Mouse (Mus musculus): ENCODE results near the gene I0C0044D17Rik.
A peak's percentile ranks its signal among the peaks of the same experiment; 100 is the strongest.
"Not testable (repeated sequence)": the region's sequence is repeated elsewhere in the genome, so short reads cannot be mapped to it uniquely, and the experiment has no call there.

The I0C0044D17Rik gene

DNA sequence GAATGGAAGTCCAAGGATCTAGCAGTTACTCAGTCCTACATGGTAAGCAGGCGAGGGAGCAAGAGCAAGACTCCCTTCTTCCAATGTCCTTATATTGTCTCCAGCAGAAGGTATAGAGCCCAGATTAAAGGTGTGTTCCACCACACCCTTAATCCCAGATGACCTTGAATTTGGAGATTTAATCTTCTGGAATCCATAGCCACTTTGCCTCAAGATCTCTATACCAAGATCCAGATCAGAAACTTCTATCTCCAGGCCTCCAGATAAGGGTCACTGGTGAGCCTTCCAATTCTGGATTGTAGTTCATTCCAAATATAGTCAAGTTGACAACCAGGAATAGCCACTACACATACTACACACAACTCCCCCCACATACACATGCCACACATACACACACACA, at the start of gene I0C0044D17Rik:
Gene I0C0044D17Rik (minus strand): TSS at position 101 of the 400 bp plus-strand sequence.
- not testable (repeated sequence) for DNase-seq (ENCODE audit: low spot score in 2 of 2)

DNA sequence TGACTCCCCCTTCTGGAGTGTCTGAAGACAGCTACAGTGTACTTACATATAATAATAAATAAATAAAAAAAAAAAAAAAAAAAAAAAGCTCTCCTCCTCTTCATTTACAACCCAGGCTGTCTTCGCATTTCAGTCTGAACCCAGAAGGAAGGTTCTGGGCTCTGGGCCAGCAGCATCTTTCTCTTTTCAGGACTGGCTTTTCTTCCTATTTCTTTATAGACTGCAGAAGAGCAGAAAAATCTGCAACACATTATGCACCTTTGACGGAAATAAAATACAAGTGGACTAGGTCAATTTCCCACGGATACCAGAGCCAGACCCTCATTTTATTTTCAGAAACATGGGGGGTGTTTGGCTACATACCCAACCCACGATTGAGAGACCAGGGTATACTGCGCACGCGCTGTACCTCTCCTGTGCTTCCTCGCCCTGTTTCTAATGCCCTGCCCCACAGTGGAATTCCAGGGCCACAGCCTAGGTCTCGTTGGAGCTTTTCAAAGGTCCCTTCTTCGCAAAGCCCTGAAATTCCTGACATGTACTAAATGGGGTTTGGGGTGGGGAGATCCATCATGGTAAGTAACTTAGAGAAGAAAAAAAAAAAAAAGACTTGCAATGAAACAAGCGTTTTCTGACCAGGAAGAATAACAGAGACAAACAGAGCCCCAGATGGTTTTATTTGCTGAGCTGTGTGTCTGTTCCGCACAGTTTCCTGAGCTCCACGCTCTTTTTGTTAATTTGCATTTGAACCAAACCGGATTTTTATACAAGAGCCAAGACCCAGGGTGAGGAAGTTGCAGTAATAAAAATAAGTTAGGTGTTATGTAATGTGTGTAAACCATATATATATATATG, 42.0 kb upstream of the I0C0044D17Rik start:
- peak; percentile 75 to 78 for DNase-seq (ENCODE audit: low spot score in 2 of 2)

DNA sequence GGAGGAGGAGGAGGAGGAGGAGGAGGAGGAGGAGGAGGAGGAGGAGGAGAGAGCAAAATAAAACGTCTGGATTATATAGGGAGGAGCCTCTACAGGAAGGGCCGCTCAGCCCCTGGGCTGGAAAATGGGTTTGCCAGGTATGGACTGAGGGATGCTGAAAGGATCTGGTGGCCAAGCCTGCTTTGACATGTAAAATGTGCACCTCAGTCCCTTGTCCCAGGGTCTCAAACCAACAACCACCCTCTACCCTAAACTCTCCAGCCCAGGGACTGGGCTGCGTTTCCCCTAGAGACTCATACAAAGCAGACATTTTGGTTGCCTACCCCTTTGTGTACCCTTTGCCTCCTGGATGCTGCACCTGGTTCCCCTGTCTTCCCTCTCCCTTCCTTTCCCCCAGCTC, 40.9 kb upstream of the I0C0044D17Rik start:
- DNase-seq (ENCODE audit: low spot score in 2 of 2), result no peak

DNA sequence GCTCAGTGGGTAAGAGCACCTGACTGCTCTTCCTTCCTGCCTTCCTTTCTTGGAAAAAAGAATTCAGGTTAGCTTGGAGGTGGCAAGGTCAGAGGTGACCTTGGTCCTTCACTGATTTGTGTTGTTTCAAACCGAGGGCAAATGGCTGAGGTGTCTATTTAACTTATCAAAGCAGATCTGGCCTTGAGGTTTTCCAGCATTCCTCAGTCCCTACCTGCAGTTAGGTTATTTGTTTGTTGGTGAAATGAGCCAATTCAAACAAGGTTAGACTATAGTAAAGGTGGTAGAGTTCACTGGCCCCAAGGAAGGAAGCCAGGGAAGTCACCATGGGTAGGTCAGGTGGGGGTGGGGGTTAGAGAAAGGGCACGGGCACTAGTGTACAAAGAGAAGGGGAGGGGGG, 40.5 kb upstream of the I0C0044D17Rik start:
- DNase-seq (ENCODE audit: low spot score in 2 of 2), result no peak

DNA sequence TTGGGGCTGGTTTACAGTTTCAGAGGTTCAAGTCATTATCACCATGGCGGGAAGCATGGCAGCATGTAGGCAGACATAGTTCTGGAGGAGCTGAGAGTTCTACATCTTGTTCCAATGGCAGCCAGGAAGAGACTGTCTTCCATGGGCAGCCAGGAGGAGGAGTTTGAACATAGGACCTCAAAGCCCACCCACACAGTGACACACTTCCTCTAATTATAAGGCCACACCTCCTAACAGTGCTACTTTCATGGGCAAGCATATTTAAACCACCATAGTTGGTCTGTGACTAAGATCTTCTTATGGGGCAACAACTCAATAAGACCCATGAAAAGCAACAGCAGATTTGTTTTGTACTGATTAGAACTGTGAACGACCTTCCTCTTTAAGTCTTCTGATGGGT, 39.8 kb upstream of the I0C0044D17Rik start:
- no peak for DNase-seq (ENCODE audit: low spot score in 2 of 2)

DNA sequence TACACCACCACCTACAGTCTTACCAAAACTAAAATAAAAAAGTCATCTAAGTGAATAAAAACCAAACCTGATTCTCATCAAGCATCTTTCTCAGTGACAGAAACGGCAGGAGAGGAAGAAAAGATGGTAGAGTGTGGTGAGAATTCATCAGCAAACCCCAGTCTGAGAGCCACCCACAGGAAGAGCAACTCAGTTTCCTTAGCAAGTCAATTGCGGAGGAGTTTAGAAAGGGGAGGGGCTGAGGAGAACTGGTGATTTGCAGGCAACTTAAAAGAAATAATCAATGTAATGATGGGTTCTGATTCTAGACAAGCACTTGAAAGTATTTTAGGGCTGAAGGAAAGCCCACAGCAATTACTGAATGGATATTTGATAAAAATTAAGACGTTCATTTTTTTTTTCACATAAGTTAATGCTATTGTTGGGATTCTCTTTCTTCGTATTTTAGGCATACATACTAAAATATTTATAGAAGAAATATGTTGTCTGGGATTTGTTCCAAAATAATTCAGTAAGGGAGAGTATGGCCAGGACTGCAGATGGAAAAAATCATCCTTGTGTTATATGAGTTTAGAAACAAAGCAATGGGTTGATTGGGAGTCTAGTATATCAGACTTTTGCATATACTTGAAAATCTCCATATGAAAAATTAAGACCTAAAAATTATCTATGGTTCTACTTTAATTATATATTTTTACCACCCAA, 34.7 kb upstream of the I0C0044D17Rik start:
- DNase-seq (ENCODE audit: low spot score in 2 of 2), result no peak

DNA sequence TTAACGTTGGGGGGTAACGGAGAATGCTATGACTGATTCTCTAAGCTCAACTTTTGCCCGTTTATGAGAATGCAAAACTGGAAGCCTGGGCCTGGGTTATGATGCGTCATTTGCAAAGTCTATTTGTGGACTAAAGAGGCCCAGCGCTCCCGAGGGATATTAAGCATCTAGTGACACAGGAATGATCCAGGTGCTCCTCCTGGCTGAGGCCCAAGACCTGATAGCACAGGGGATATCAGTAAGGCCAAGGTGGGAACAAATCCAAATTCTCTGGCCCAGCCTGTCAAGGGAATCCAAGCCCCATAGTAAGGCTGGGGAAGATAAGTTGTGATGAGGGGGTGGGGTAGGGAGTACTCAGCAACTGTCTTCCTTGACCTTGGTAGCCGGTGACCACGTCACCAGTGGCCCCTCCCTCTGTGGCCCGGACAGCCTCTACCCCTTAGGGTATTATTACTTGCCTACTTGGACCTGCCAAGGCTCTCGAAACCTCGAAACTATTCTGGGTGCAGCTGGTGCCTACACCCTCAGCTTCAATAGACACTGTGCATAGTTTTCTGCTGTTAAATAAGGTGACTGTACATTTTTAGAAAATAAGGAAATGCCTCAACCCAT, 33.5 kb upstream of the I0C0044D17Rik start:
- DNase-seq (ENCODE audit: low spot score in 2 of 2), result no peak

DNA sequence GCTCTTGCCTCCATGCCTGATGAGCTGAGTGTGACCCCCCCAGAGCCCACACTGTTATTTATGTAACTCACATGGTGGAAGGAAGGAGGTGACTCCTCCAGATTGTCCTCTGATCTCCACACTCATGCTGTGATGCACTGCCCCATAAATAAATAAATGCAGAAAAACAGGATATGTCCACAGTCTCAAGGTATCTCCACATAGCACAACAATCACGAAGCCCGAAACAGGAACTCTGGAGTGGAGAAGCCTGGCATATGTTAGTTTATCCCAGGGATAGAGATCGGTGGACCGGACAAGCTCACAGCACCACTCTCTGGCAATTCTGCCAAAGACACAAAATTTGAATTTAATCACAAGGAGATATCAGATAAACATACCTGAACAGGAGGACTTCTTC, 30.3 kb upstream of the I0C0044D17Rik start:
- no peak for DNase-seq (ENCODE audit: low spot score in 2 of 2)

DNA sequence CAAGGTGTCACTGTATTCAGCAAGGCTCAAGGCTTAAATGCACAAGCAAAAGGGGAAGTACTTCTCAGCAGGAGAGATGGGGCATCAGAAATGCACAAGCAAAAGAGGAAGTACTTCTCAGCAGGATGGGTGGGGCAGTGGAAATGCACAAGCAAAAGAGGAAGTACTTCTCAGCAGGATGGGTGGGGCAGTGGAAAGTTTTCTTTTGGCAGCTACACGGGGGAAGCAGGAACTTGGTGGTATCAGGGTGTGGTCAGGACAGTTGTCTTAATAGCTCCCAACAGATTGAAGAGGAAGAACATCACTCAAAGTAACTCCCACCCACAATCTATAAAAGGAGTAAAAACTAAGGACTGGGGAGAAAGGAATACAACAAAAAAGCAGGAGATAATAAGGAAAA, 26.8 kb upstream of the I0C0044D17Rik start:
- DNase-seq (ENCODE audit: low spot score in 2 of 2), result not testable (repeated sequence)

DNA sequence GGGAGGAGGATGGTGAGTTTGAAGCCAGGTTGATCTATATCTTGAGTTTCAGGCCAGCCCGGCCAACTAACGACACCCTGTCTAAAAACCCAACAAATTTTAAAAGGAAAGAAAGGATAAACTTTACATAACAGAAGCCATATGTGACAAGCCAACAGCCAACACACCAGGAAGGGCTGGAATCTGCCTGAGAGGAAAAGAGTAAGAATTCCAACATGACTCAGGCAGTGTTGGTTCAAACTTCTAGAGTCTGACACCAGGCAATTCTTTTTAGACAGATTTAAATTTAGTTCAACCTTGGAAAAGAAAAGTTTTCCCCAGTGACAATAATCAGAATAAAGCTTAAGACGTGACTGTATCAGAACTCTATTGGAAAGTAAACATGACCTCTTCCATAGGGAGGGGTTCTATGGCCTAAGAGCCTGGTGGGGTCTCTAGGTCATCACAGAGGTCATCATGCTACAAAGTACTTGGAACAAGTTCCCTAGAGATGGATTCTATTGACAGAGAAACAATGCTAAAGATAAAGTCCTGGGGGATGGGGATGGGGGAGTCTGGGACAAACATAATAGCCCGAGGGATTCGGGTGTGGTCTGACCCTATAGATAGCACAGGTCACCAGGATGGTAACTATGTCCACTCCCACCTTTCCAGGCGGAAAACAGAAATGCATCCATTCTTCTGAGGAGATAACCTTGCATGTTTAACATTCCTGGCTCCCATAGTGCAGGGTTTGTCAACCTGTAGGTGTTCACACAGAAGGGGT, 23.7 kb upstream of the I0C0044D17Rik start:
- no peak for DNase-seq (ENCODE audit: low spot score in 2 of 2)

DNA sequence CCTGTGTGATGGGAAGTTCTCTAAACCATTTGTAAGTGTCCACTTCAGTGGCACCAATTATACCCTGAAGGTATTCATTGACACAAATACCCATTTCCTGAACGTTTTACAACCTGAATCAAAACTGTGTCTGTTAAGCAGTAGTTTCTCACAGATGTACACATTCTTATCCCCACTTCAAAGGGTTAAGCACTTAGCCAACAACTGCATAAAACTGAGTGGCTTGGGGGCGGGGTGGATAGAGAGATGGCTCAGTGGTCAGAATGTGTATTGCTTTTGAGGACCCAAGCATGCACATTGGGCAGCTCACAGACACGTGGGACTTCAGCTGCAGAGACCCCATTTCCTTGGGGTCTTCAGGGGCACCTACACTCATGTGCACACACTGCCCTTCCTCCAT, 22.8 kb upstream of the I0C0044D17Rik start:
- no peak for DNase-seq (ENCODE audit: low spot score in 2 of 2)

DNA sequence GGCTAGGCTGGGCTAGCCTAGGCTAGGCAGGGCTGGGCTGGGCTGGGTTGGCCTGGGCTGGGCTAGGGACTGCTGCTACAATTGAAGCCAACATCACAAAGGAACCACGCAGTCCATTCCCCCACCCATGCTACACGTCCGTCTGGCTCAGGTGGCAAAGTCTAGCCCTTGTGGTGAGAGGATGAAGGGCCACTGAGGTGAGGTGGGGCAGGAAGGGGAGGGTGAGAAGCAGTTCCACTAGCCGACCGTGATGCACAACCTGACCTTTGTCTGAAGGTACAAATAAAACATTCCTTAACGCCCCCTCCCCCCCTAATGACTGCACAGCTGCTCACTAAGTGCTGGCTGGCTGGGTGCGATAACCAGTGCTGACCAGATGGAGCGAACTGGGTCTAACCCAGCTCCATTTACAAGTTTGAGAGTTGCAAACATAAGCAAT, 22.1 kb upstream of the I0C0044D17Rik start:
- DNase-seq (ENCODE audit: low spot score in 2 of 2), result peak; percentile 25 to 28

DNA sequence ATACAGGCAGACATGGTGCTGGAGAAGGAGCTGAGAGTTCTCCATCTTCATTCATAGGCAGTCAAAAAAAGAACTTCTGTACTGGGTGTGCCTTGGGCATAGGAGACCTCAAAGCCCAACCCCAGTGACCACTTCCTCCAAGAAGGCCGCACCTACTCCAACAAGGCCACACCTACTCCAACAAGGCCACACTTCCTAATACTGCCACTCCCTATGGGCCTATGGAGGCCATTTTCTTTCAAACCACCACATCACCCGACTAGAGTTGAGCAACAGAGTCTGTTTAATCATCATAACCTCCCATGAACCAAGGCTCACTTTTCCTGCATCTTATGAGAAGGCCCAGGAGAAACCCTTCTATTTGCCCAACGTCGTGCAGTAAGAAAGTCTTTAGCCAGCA, 21.6 kb upstream of the I0C0044D17Rik start:
- DNase-seq (ENCODE audit: low spot score in 2 of 2), result no peak

DNA sequence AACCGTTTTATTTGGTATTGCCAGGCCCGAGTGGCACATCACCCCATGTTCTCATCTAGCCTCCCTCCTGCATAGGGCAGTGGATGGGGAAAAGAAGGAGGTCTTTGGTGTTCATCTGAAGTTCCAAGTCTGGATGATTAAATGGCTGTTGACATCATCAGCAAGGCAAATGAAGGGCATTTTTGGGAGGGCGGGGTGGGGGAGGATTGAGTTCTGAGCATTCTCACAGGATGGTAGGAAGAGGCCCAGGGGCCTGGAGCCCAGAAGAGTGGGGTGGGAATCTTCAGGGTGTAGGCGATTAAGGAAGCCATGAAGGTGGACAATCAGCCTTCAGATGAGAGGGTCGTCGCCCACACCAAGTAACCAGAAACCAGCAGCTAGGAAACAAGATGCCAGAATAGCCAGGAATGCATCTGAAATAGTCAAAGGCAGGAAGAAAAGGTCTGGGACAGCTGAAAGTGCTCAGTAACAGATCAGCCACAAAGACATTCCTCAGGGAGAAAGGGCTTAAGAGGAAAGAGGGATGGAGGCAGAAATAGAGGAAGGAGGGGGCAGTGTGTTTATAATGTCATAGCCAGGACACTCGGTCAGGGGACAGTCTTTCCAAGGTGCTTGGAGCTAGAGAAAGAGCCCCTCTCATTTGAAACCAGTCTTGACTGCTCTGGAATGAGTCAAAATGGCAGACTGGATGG, 20.4 kb upstream of the I0C0044D17Rik start:
- no peak for DNase-seq (ENCODE audit: low spot score in 2 of 2)

DNA sequence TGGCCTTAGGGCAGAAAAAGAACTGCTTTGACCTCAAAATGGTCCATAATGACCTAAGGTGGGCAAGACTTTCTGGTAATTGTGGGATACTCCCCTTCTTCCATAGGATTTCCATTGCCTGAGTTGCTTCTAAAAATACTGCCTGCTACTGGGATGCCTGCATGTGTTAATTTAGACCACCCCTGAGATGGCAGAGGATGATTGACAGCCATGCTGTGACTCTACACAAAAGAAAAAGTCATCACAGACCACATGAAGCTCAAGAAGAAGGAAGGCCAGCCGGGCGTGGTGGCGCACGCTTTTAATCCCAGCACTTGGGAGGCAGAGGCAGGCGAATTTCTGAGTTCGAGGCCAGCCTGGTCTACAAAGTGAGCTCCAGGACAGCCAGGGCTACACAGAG, 17.6 kb upstream of the I0C0044D17Rik start:
- not testable (repeated sequence) for DNase-seq (ENCODE audit: low spot score in 2 of 2)

DNA sequence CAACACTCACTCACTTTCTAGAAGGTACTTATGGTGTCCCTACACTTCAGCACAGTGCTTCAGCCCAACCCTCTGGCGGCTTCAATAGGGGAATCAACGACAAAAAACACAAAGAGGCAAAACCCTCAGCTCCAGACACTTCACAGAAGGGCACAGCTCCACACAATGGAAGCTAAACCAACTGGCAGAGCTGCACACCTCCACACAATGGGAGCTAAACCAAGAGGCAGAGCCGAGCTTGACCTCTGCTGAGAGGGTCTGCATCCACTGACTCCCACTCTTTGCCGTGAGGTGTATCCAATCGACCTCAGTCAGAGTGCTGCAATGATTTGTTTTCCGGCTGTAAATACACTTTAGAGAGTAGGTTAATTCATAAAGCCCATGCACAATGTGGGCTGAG, 16.9 kb upstream of the I0C0044D17Rik start:
- DNase-seq (ENCODE audit: low spot score in 2 of 2), result no peak

DNA sequence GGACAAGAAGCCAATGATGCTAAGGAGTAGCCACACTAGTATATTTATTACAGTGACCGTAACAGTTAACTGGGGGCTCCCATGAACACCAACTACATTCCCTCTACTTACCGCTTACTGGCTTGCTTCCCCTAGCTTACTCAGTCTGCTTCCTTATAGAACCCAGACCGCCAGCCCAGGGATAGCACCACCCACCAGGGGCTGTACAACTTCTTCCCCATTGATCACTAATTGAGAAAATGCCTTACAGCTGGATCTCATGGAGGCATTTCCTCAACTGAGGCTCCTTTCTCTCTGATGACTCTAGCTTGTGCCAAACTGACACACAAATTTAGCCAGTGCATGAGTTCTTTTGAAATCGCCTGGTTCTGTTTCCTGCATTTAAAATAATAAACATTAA, 15.3 kb upstream of the I0C0044D17Rik start:
- no peak for DNase-seq (ENCODE audit: low spot score in 2 of 2)

DNA sequence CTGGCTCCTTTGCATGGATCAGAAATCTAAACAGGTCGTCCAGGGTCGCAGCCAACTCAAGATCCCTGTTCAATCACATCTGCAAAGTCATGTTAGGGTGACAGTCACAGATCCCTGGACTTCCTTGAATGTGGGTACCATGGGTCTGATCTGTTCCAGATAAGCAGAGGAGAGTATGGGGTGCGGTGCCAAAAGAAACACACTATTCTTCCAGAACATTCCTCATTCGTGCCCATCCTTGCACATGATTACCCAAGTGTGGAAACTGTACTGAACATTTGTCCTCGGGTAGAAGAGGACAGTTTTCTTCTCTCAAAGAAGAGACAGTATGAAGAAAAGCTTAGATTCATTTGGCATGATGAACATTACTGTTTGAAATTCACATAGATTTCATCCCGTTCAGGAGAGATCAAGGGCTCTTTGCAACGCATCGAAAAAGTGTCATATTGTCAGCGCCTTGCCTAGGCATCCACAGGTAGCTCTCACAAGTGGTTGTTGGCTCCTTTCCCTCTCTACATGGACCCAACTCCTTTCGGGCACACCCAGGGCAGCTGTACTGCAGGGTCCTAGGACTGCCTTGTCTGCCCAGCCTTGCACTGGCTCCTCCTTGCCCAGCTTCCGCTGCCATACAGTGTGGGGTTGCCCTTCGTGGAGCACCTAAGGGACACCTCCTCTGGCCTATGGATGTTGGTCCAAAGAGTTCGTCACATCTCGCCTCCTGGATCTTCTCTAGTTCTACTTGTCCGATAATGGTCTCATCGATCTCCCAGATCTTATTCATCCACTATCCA, 14.3 kb upstream of the I0C0044D17Rik start:
- DNase-seq (ENCODE audit: low spot score in 2 of 2), result no peak

DNA sequence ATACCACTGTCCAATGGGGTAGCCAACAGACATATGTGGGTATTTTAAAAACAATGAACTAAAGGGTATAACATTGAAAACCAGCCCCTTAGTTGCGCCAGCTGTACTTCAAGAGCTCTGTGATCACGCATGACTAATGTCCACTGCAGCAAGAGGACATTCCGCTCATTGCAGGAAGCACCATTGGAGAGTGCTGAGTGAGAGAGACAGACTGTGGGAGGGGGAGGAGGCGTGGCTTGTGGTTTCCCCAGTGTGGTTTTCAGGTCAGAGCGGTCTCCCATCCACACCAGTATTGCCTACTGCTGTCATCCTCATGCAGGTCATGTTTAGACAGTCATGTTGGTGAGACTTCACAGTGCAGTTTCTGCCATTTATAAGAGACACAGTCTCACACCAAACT, 12.9 kb upstream of the I0C0044D17Rik start:
- no peak for DNase-seq (ENCODE audit: low spot score in 2 of 2)

DNA sequence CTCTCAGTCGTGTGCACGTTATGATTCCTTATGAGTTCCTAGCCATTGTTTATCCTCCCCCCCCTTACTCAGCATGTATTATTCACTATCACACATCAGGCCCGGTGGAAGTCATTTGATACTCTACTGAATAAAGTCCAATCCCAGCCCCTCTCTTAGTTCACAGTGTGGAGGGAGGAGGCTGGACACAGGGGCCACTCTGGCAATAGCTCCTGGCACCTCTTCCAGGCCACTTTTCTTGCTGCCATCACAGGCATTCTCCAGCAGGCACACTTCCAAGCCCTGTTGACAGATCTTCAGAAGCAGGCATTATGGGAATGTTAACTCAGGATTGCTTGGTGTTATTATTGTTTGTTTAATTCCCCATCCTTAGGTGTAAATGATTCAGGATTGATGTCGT, 11.1 kb upstream of the I0C0044D17Rik start:
- DNase-seq (ENCODE audit: low spot score in 2 of 2), result no peak
